Mouse (Mus musculus) hindbrain, embryonic 11.5 days (tissue): ENCODE measurements around the gene Psmg1. TPM values are rescaled to one million over a fixed set of nuclear protein-coding genes. Genes with fewer than 3 reads are reported as not detected.
"Not testable (repeated sequence)": the region's sequence is repeated elsewhere in the genome, so short reads cannot be mapped to it uniquely, and the experiment has no call there.

Experiments used
- ATAC-seq: fragments of 200-750 bp; cut with Nextera tagmentation; 2 replicates; pipeline ENCODE4 v1.8.0; 2017; ENCODE audit warnings: mild to moderate bottlenecking, moderate TSS enrichment, moderate library complexity; ENCODE audit not compliant: low FRiP score
- DNase-seq: peaks from one replicate; pipeline ENCODE4 v3.0.0-alpha.2; 2015; ENCODE audit warnings: low spot score
- H3K27ac ChIP-seq: fragments of 300-500 bp; sonication (generic); 2 replicates; pipeline ENCODE4 v1.5.1; 2014; ENCODE audit warnings: mild to moderate bottlenecking, low read depth, low read length
- H3K27me3 ChIP-seq: fragments of 300-500 bp; sonication (generic); 2 replicates; pipeline ENCODE4 v1.6.1; 2014; ENCODE audit warnings: mild to moderate bottlenecking, low read length, moderate library complexity, mixed read lengths; ENCODE audit not compliant: control insufficient read depth, insufficient read depth
- H3K36me3 ChIP-seq: fragments of 300-500 bp; sonication (generic); 2 replicates; pipeline ENCODE4 v1.6.1; 2014; ENCODE audit warnings: mild to moderate bottlenecking, low read length, moderate library complexity, mixed read lengths; ENCODE audit not compliant: control insufficient read depth, insufficient read depth
- H3K4me1 ChIP-seq: fragments of 300-500 bp; sonication (generic); replicated peaks from 2 replicates; pipeline ENCODE4 v1.6.1; 2014; ENCODE audit warnings: low read length, mixed read lengths; ENCODE audit not compliant: control insufficient read depth, insufficient read depth
- H3K4me2 ChIP-seq: fragments of 300-500 bp; sonication (generic); replicated peaks from 2 replicates; pipeline ENCODE4 v1.6.1; 2014; ENCODE audit warnings: mild to moderate bottlenecking, low read depth, low read length
- H3K4me3 ChIP-seq: fragments of 300-500 bp; sonication (generic); 2 replicates; pipeline ENCODE4 v1.5.1; 2014; ENCODE audit warnings: low read depth, low read length
- H3K9ac ChIP-seq: fragments of 300-500 bp; sonication (generic); 2 replicates; pipeline ENCODE4 v1.6.1; 2014; ENCODE audit warnings: low read depth, low read length
- H3K9me3 ChIP-seq: fragments of 300-500 bp; sonication (generic); 2 replicates; pipeline ENCODE4 v1.6.1; 2016; ENCODE audit warnings: low read length; ENCODE audit not compliant: control insufficient read depth
- WGBS: fragments of 180-500 bp; shearing (Covaris S2); extraction: QIAGEN DNeasy Blood & Tissue Kit; methylation state at CpG from one replicate; pipeline ENCODE4 v1.1.7; 2014; 5-methylcytosine and 5-hydroxymethylcytosine counted together
- polyA plus RNA-seq: library from polyadenylated mRNA; unstranded; fragments of >200 nt; fragmentation: Nextera tagmentation; extraction: Ambion mirVana; gene quantifications from 2 replicates; pipeline ENCODE4 v1.2.1, GENCODE M21; 2014

Psmg1 gene
- polyA plus RNA-seq, 1 experiment from 2014 or later = 90.0 TPM

- not testable (repeated sequence) for ATAC-seq, H3K36me3 ChIP-seq, H3K4me2 ChIP-seq
Measured at GRCm38 (mm10) chr16:96009124-96009523, 18.4 kb upstream of the Psmg1 start.

GRCm38 (mm10) chr16:96004278-96004677 is 13.5 kb upstream of the Psmg1 start:
- not testable (repeated sequence) for ATAC-seq

More at GRCm38 (mm10) chr16:96009124-96009523, 18.4 kb upstream of the Psmg1 start:
- H3K4me3 ChIP-seq, H3K9me3 ChIP-seq, H3K27ac ChIP-seq, H3K9ac ChIP-seq, H3K4me1 ChIP-seq, H3K27me3 ChIP-seq, DNase-seq: not testable (repeated sequence)
- WGBS = no CpG with 5 or more reads among the region's 10 CpGs

GRCm38 (mm10) chr16:95999291-95999690 is 8.5 kb upstream of the Psmg1 start:
- Histone ChIP-seq H3K27me3 (no peaks in the 10 kb centered on the region), H3K4me3 (no peak overlapping the region), H3K36me3 (peaks cover 10% of the 10 kb centered on the region; the same call in 1 of the 2 replicates), H3K4me1 (no peaks in the 10 kb centered on the region), H3K9me3 (no peaks in the 10 kb centered on the region), H3K4me2 (no peak overlapping the region), H3K27ac (no peak overlapping the region), H3K9ac (no peak overlapping the region)
- WGBS = 91% methylated on average over 5 of the region's 5 CpGs
- DNase-seq (no peak), ATAC-seq (no peak)

More at GRCm38 (mm10) chr16:96004278-96004677, 13.5 kb upstream of the Psmg1 start:
- not testable (repeated sequence) for H3K9ac ChIP-seq, H3K4me3 ChIP-seq, DNase-seq, H3K9me3 ChIP-seq, H3K27ac ChIP-seq, H3K4me1 ChIP-seq, H3K4me2 ChIP-seq, H3K27me3 ChIP-seq
- peaks cover 13% of the 10 kb centered on the region; the same call in 1 of the 2 replicates for H3K36me3 ChIP-seq
- WGBS = no CpG with 5 or more reads among the region's 10 CpGs

GRCm38 (mm10) chr16:95996156-95996555 is 5.4 kb upstream of the Psmg1 start:
- Histone ChIP-seq H3K36me3 (no peaks in the 10 kb centered on the region; the same call in 1 of the 2 replicates), H3K9ac (no peak overlapping the region), H3K9me3 (no peaks in the 10 kb centered on the region), H3K4me2 (no peak overlapping the region), H3K27ac (no peak overlapping the region), H3K27me3 (no peaks in the 10 kb centered on the region), H3K4me1 (no peaks in the 10 kb centered on the region), H3K4me3 (no peak overlapping the region)
- 81% methylated on average over 7 of the region's 7 CpGs for WGBS
- ATAC-seq (no peak), DNase-seq (no peak)

GRCm38 (mm10) chr16:95994576-95994975 is 3.8 kb upstream of the Psmg1 start:
- ATAC-seq, DNase-seq, H3K27me3 ChIP-seq, H3K4me3 ChIP-seq, H3K9me3 ChIP-seq, H3K4me2 ChIP-seq, H3K36me3 ChIP-seq, H3K27ac ChIP-seq, H3K4me1 ChIP-seq, H3K9ac ChIP-seq: not testable (repeated sequence)
- 88% methylated on average over 4 of the region's 4 CpGs for WGBS

GRCm38 (mm10) chr16:95992596-95992995 is 1.8 kb upstream of the Psmg1 start:
- Histone ChIP-seq H3K4me2 (no peak overlapping the region), H3K9me3 (no peaks in the 10 kb centered on the region), H3K4me1 (no peaks in the 10 kb centered on the region), H3K27ac (no peak overlapping the region), H3K27me3 (no peaks in the 10 kb centered on the region), H3K36me3 (no peaks in the 10 kb centered on the region; the same call in 1 of the 2 replicates), H3K4me3 (no peak overlapping the region), H3K9ac (no peak overlapping the region)
- WGBS = 67% methylated on average over 5 of the region's 5 CpGs
- ATAC-seq (no peak), DNase-seq (no peak)

GRCm38 (mm10) chr16:95991122-95991900 is 551 bp upstream of the Psmg1 start:
- H3K4me3 ChIP-seq = peak overlapping the region; percentile 80
- peak overlapping the region; percentile 83 for H3K27ac ChIP-seq
- H3K9ac ChIP-seq = peak overlapping the region; percentile 81
- DNase-seq = peak; percentile 33
- no peaks in the 10 kb centered on the region for H3K36me3 ChIP-seq
- 11% methylated on average over 10 of the region's 10 CpGs for WGBS
- H3K27me3 ChIP-seq = no peaks in the 10 kb centered on the region
- H3K4me1 ChIP-seq = no peaks in the 10 kb centered on the region
- peak overlapping the region; percentile 73 for H3K4me2 ChIP-seq
- H3K9me3 ChIP-seq = no peaks in the 10 kb centered on the region
- no peak for ATAC-seq

GRCm38 (mm10) chr16:95984911-95985310 is 5.8 kb downstream of the Psmg1 start:
- no peaks in the 10 kb centered on the region for H3K9me3 ChIP-seq
- no peak overlapping the region for H3K4me3 ChIP-seq
- no peak for DNase-seq
- no peaks in the 10 kb centered on the region for H3K4me1 ChIP-seq
- WGBS = 91% methylated on average over 5 of the region's 5 CpGs
- no peaks in the 10 kb centered on the region for H3K27me3 ChIP-seq
- no peak for ATAC-seq
- H3K36me3 ChIP-seq = peaks cover 5% of the 10 kb centered on the region; the same call in 1 of the 2 replicates
- no peak overlapping the region for H3K4me2 ChIP-seq
- no peak overlapping the region for H3K9ac ChIP-seq
- H3K27ac ChIP-seq = no peak overlapping the region

GRCm38 (mm10) chr16:95983601-95984000 is 7.2 kb downstream of the Psmg1 start:
- Histone ChIP-seq H3K4me3 (no peak overlapping the region), H3K36me3 (peaks cover 6% of the 10 kb centered on the region; the same call in 1 of the 2 replicates), H3K4me2 (no peak overlapping the region), H3K4me1 (no peaks in the 10 kb centered on the region), H3K27ac (no peak overlapping the region), H3K27me3 (no peaks in the 10 kb centered on the region), H3K9ac (no peak overlapping the region), H3K9me3 (no peaks in the 10 kb centered on the region)
- 85% methylated on average over 7 of the region's 7 CpGs for WGBS
- ATAC-seq = no peak
- peak; percentile 30 for DNase-seq
